Mouse (Mus musculus) testis, adult 2 months (tissue): ENCODE data around the gene Trim80.

Experiments
- CTCF ChIP-seq: fragments of 200-500 bp; IDR thresholded peaks from 2 replicates; pipeline ENCODE4 v1.5.1; 2012; ENCODE audit warnings: low read depth, mild to moderate bottlenecking, inconsistent platforms, low read length, moderate library complexity; ENCODE audit not compliant: control insufficient read depth, insufficient read depth, insufficient replicate concordance
- POLR2A ChIP-seq: fragments of 200-500 bp; IDR thresholded peaks from 2 replicates; pipeline ENCODE4 v1.6.1; 2012; ENCODE audit warnings: low read depth, mild to moderate bottlenecking, inconsistent platforms, low read length, moderate library complexity; ENCODE audit not compliant: control insufficient read depth

DNA sequence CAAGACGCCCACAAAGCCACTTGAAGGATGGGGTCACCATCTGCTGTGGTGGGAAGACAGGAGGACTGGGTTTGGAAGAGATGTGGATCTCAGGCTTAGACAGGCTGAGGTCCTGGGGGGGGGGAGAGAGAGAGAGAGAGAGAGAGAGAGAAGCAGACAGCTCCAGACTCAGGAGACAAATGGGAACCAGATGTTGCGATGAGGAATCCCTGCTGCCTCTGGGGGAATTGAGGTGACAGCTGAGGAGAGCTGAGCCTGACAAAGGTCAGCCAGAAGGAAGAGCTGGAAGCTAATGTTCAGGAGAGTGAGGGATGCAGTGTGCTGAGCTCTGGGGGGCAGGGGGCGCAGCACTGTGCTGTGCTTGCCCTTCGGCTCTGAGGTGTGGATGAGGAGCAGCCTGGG, 26.9 kb downstream of the Trim80 start:
- no peak for TF ChIP-seq CTCF
- no peak for TF ChIP-seq POLR2A
